Mouse (Mus musculus) heart, embryonic 14.5 days (tissue): ENCODE measurements around the gene Tfpi. TPM values are rescaled to one million over a fixed set of nuclear protein-coding genes. Genes with fewer than 3 reads are reported as not detected.
A peak's percentile ranks its signal among the peaks of the same experiment; 100 is the strongest.

ENCODE experiments used
- ATAC-seq: fragments of 200-750 bp; cut with Nextera tagmentation; 2 replicates; pipeline ENCODE4 v1.8.0; 2017; ENCODE audit warnings: low read depth, moderate TSS enrichment; ENCODE audit not compliant: insufficient number of reproducible peaks, insufficient read depth, low FRiP score
- H3K27ac ChIP-seq, 2 experiments: fragments of 200-500 bp in 1 of 2; fragments of 300-500 bp in 1 of 2; sonication (generic) in 1 of 2; replicated peaks in 1 of 2; 2 replicates each; pipeline ENCODE4 v1.5.1; 2012 to 2014; ENCODE audit warnings: low read depth in 2 of 2, low read length in 2 of 2, control low read depth in 1 of 2, mild to moderate bottlenecking in 1 of 2, mixed read lengths in 1 of 2; ENCODE audit not compliant: control insufficient read depth in 1 of 2, insufficient read depth in 1 of 2
- H3K27me3 ChIP-seq: fragments of 300-500 bp; sonication (generic); 2 replicates; pipeline ENCODE4 v1.6.1; 2014; ENCODE audit warnings: mild to moderate bottlenecking, low read length, control low read depth; ENCODE audit not compliant: control insufficient read depth, insufficient read depth
- H3K36me3 ChIP-seq: fragments of 300-500 bp; sonication (generic); 2 replicates; pipeline ENCODE4 v1.6.1; 2014; ENCODE audit warnings: mild to moderate bottlenecking, control low read depth, low read length, mixed read lengths; ENCODE audit not compliant: control insufficient read depth, insufficient read depth
- H3K4me1 ChIP-seq, 2 experiments: fragments of 200-500 bp in 1 of 2; fragments of 300-500 bp in 1 of 2; sonication (generic) in 1 of 2; 2 replicates each; pipeline ENCODE4 v1.6.1; 2012 to 2014; ENCODE audit warnings: low read length in 2 of 2, control low read depth in 1 of 2, mixed read lengths in 1 of 2; ENCODE audit not compliant: control insufficient read depth in 2 of 2, insufficient read depth in 2 of 2
- H3K4me2 ChIP-seq: fragments of 300-500 bp; sonication (generic); 2 replicates; pipeline ENCODE4 v1.6.1; 2014; ENCODE audit warnings: mild to moderate bottlenecking, low read length
- H3K4me3 ChIP-seq, 2 experiments: fragments of 200-500 bp in 1 of 2; fragments of 300-500 bp in 1 of 2; sonication (generic) in 1 of 2; 2 replicates each; pipeline ENCODE4 v1.5.1; 2012 to 2014; ENCODE audit warnings: low read length in 2 of 2, mild to moderate bottlenecking in 2 of 2, control low read depth in 1 of 2, low read depth in 1 of 2, moderate library complexity in 1 of 2; ENCODE audit not compliant: control insufficient read depth in 1 of 2, insufficient read depth in 1 of 2
- H3K9ac ChIP-seq: fragments of 300-500 bp; sonication (generic); 2 replicates; pipeline ENCODE4 v1.6.1; 2014; ENCODE audit warnings: mild to moderate bottlenecking, low read length
- H3K9me3 ChIP-seq: fragments of 300-500 bp; sonication (generic); 2 replicates; pipeline ENCODE4 v1.6.1; 2016; ENCODE audit warnings: low read length, control low read depth; ENCODE audit not compliant: control insufficient read depth
- WGBS: fragments of 180-500 bp; shearing (Covaris S2); extraction: QIAGEN DNeasy Blood & Tissue Kit; methylation state at CpG from one replicate; pipeline ENCODE4 v1.1.7; 2014; 5-methylcytosine and 5-hydroxymethylcytosine counted together
- polyA plus RNA-seq: library from polyadenylated mRNA; unstranded; fragments of >200 nt; fragmentation: Nextera tagmentation; extraction: Ambion mirVana; gene quantifications from 2 replicates; pipeline ENCODE4 v1.2.1, GENCODE M21; 2014

Gene Tfpi
- polyA plus RNA-seq, 1 experiment from 2014 or later, result 90.8 TPM

- peaks cover 31% of the 10 kb centered on the region for H3K36me3 ChIP-seq
- H3K4me2 ChIP-seq, result 0 out of 2 replicates have a peak overlapping the region, but pooled peaks have one; percentile 4
- H3K4me3 ChIP-seq, result no peak overlapping the region
- 8% methylated on average over 5 of the region's 5 CpGs for WGBS
- no peak overlapping the region for H3K27ac ChIP-seq
- H3K9me3 ChIP-seq, result no peaks in the 10 kb centered on the region
- no peak overlapping the region for H3K9ac ChIP-seq
- ATAC-seq, result no peak
- peaks cover 0 to 11% of the 10 kb centered on the region in 2 experiments; a peak in 2 of 4 replicates for H3K4me1 ChIP-seq
- H3K27me3 ChIP-seq, result no peaks in the 10 kb centered on the region
Measured at GRCm38 (mm10) chr2:84455236-84455799, 21.3 kb downstream of the Tfpi start.

- Histone ChIP-seq H3K36me3 (peaks cover 31% of the 10 kb centered on the region), H3K9me3 (no peaks in the 10 kb centered on the region), H3K27ac (peak overlapping the region; percentile 1 to 14; a peak in 2 of 4 replicates), H3K4me3 (no peak overlapping the region), H3K4me1 (peaks cover 0 to 11% of the 10 kb centered on the region in 2 experiments; a peak in 2 of 4 replicates), H3K27me3 (no peaks in the 10 kb centered on the region), H3K9ac (no peak overlapping the region), H3K4me2 (0 out of 2 replicates have a peak overlapping the region, but pooled peaks have one; percentile 4)
- ATAC-seq, result 0 out of 2 replicates have a peak, but pooled peaks have one; percentile 12
- WGBS, result 49% methylated on average over 10 of the region's 10 CpGs
Measured at GRCm38 (mm10) chr2:84454551-84455235, 21.9 kb downstream of the Tfpi start.

GRCm38 (mm10) chr2:84454051-84454450 is 22.5 kb downstream of the Tfpi start:
- no peaks in the 10 kb centered on the region for H3K27me3 ChIP-seq
- peaks cover 31% of the 10 kb centered on the region for H3K36me3 ChIP-seq
- H3K9me3 ChIP-seq, result no peaks in the 10 kb centered on the region
- no peak overlapping the region for H3K4me2 ChIP-seq
- H3K4me1 ChIP-seq, result peaks cover 0 to 11% of the 10 kb centered on the region in 2 experiments; a peak in 2 of 4 replicates
- H3K4me3 ChIP-seq, result no peak overlapping the region
- no peak overlapping the region for H3K9ac ChIP-seq
- 21% methylated on average over 5 of the region's 5 CpGs for WGBS
- ATAC-seq, result no peak
- H3K27ac ChIP-seq, result no peak overlapping the region

- no peak overlapping the region for H3K9ac ChIP-seq
- peak overlapping the region in 1 of 2 experiments; percentile 47; a peak in 1 of 4 replicates for H3K27ac ChIP-seq
- H3K4me3 ChIP-seq, result no peak overlapping the region
- peaks cover 22% of the 10 kb centered on the region for H3K36me3 ChIP-seq
- H3K9me3 ChIP-seq, result no peaks in the 10 kb centered on the region
- no peaks in the 10 kb centered on the region for H3K27me3 ChIP-seq
- no peak for ATAC-seq
- H3K4me2 ChIP-seq, result no peak overlapping the region
- H3K4me1 ChIP-seq, result no peaks in the 10 kb centered on the region
- 70% methylated on average over 1 of the region's 1 CpGs for WGBS
Measured at GRCm38 (mm10) chr2:84445499-84445898, 31.1 kb downstream of the Tfpi start.

- H3K27ac ChIP-seq, result 0 out of 4 replicates have a peak overlapping the region, but pooled peaks of 1 of the 2 experiments have one; percentile 1
- H3K4me3 ChIP-seq, result no peak overlapping the region
- H3K9me3 ChIP-seq, result no peaks in the 10 kb centered on the region
- no peak for ATAC-seq
- WGBS, result 41% methylated on average over 5 of the region's 5 CpGs
- H3K4me1 ChIP-seq, result no peaks in the 10 kb centered on the region
- H3K36me3 ChIP-seq, result peaks cover 27% of the 10 kb centered on the region
- H3K27me3 ChIP-seq, result no peaks in the 10 kb centered on the region
- no peak overlapping the region for H3K9ac ChIP-seq
- no peak overlapping the region for H3K4me2 ChIP-seq
Measured at GRCm38 (mm10) chr2:84441940-84442339, 34.6 kb downstream of the Tfpi start.

- H3K27me3 ChIP-seq, result no peaks in the 10 kb centered on the region
- no peaks in the 10 kb centered on the region for H3K9me3 ChIP-seq
- H3K4me3 ChIP-seq, result no peak overlapping the region
- 39% methylated on average over 11 of the region's 11 CpGs for WGBS
- no peak overlapping the region for H3K4me2 ChIP-seq
- H3K9ac ChIP-seq, result no peak overlapping the region
- H3K4me1 ChIP-seq, result no peaks in the 10 kb centered on the region
- H3K36me3 ChIP-seq, result peaks cover 14% of the 10 kb centered on the region; the same call in 1 of the 2 replicates
- H3K27ac ChIP-seq, result no peak overlapping the region
- no peak for ATAC-seq
Measured at GRCm38 (mm10) chr2:84429724-84430123, 46.9 kb downstream of the Tfpi start.

- Histone ChIP-seq H3K9me3 (no peaks in the 10 kb centered on the region), H3K36me3 (peaks cover 14% of the 10 kb centered on the region; the same call in 1 of the 2 replicates), H3K4me3 (no peak overlapping the region), H3K27ac (no peak overlapping the region), H3K4me2 (no peak overlapping the region), H3K27me3 (no peaks in the 10 kb centered on the region), H3K4me1 (no peaks in the 10 kb centered on the region), H3K9ac (no peak overlapping the region)
- no peak for ATAC-seq
- WGBS, result 59% methylated on average over 3 of the region's 3 CpGs
Measured at GRCm38 (mm10) chr2:84428836-84429235, 47.7 kb downstream of the Tfpi start.
